Mouse (Mus musculus): ENCODE measurements around the gene Atpaf1.

- no peak for TF ChIP-seq GATA1 (IDR thresholded peaks at IDR 0.05; ENCODE audit: borderline replicate concordance, low read length)
- no peak for TF ChIP-seq FLI1 (IDR thresholded peaks at IDR 0.05; ENCODE audit: low read length)
These were observed 36.4 kb upstream of the Atpaf1 start for GRCm38 (mm10) chr4:115748181-115748580.

All from megakaryocyte, embryonic 14.5 days (primary cell).